Mouse (Mus musculus): ENCODE measurements at regions not wholly inside any gene's neighbourhood (a gene's known extent, or its start where the extent isn't known, plus 50 kb on each side); places are given as distances from the start of the nearest gene placed in this dataset.

DNA sequence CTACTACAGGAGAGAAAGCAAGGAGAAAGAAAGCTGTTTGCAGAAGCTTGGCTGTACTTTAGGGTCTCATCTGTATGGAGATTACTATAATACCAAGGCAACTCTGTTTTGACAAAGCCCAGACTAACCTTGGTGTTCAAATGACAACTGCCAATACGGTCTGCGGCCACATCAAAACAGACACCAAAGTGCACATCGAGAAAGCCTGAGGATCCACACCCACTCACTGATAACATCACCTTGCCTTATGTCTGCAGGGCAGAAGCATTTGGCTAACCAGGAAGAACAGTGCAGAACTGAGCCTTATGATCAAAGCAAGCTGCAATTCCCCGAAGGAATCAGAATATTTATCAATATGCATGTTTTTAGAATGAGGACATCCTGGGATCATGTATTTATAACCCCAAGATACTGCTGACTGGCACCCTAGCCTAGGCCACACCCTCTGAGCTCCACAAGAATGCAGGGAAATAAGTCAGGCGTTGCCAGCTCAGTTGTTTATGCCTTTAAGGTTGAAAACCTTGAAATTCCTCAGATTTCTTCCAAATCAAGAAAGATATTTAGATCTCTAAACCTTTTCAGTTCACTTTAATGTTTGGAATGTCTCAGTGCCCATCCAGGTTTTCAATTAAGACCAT is 154.9 kb upstream of the Agr3 start:
- Histone ChIP-seq H3K27ac (no peak overlapping the region), H3K9ac (no peak overlapping the region), H3K27me3 (replicated peaks) (no peaks in the 10 kb centered on the region), H3K4me1 (no peaks in the 10 kb centered on the region), H3K9me3 (no peaks in the 10 kb centered on the region), H3K4me2 (replicated peaks) (no peak overlapping the region), H3K4me3 (no peak overlapping the region), H3K36me3 (no peaks in the 10 kb centered on the region)
- no peak for ATAC-seq (ENCODE audit: low FRiP score, low read depth)
- 83% methylated on average over 5 of the region's 5 CpGs for WGBS

DNA sequence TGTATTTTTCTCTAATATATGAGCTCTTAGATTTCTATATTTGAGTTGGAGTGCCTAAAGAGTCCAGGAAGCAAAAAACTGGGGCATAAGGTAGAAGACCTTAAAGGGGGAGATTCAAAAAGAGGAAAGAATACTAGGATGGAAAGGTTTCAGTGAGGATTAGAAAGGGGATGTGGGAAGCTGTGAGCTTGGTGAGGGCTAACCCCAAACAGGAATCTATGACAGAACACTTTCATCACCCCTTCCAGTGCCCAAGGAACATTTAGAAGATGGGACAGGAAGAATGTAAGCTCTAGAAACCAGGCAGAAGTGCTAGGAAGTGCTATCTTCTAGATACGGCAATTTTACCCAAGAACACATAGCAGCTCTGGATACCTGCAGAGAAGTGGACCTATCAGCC is 166.5 kb upstream of the Agr3 start:
- H3K27me3 ChIP-seq (replicated peaks), result no peaks in the 10 kb centered on the region
- ATAC-seq (ENCODE audit: low FRiP score, low read depth), result no peak
- no peak overlapping the region for H3K4me2 ChIP-seq (replicated peaks)
- no peak overlapping the region for H3K9ac ChIP-seq
- no peaks in the 10 kb centered on the region for H3K36me3 ChIP-seq
- H3K4me3 ChIP-seq, result no peak overlapping the region
- no peak overlapping the region for H3K27ac ChIP-seq
- 91% methylated on average over 1 of the region's 1 CpGs for WGBS
- H3K4me1 ChIP-seq, result no peaks in the 10 kb centered on the region
- H3K9me3 ChIP-seq, result peaks cover under 1% of the 10 kb centered on the region; the same call in 1 of the 2 replicates

DNA sequence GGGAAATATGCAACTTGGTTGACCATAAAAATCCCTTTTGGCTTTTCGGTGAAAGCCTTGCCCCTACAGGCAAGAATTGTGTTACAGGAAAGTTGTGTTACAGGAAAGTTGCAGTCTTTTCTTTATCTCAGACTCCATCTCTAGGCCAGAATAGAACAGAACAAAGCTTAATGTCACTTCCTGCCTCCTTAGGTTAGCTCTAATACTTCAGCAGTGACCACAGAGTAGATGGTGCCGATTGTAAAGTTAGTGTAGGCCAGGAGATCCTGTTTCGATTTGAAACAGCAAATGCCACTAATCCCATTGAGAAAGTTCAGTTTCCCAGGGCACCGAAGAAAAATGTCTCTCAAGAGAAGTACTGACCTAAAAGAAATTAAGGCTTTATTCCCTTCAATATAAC is 170.3 kb upstream of the Agr3 start:
- WGBS, result 90% methylated on average over 4 of the region's 4 CpGs
- no peak overlapping the region for H3K4me2 ChIP-seq (replicated peaks)
- peaks cover 6% of the 10 kb centered on the region; the same call in 1 of the 2 replicates for H3K9me3 ChIP-seq
- no peaks in the 10 kb centered on the region for H3K4me1 ChIP-seq
- H3K4me3 ChIP-seq, result no peak overlapping the region
- no peaks in the 10 kb centered on the region for H3K27me3 ChIP-seq (replicated peaks)
- H3K27ac ChIP-seq, result no peak overlapping the region
- no peak for ATAC-seq (ENCODE audit: low FRiP score, low read depth)
- H3K9ac ChIP-seq, result no peak overlapping the region
- no peaks in the 10 kb centered on the region for H3K36me3 ChIP-seq

DNA sequence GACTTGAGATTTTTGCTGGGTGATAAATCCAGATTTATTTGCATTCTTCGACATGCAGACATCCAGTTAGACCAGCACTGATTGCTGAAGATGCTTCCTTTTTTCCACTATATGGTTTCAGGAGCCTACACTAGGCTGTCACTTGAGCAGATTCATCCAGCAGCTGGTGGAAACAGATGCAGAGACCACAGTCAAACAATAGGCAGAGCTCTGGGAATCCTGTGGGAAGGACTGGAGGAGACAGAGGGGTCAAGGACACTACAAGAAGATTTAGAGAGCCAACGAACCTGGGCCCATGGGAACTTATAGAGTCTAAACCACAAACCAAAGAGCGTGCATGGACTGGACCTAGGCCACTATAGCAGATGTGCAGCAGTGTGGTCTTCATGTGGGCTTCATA is 177.4 kb upstream of the Agr3 start:
- Histone ChIP-seq H3K36me3 (no peaks in the 10 kb centered on the region), H3K9me3 (no peaks in the 10 kb centered on the region), H3K4me1 (no peaks in the 10 kb centered on the region), H3K27ac (no peak overlapping the region), H3K9ac (no peak overlapping the region), H3K4me2 (replicated peaks) (no peak overlapping the region), H3K27me3 (replicated peaks) (no peaks in the 10 kb centered on the region), H3K4me3 (no peak overlapping the region)
- ATAC-seq (ENCODE audit: low FRiP score, low read depth), result no peak
- 83% methylated on average over 3 of the region's 3 CpGs for WGBS

DNA sequence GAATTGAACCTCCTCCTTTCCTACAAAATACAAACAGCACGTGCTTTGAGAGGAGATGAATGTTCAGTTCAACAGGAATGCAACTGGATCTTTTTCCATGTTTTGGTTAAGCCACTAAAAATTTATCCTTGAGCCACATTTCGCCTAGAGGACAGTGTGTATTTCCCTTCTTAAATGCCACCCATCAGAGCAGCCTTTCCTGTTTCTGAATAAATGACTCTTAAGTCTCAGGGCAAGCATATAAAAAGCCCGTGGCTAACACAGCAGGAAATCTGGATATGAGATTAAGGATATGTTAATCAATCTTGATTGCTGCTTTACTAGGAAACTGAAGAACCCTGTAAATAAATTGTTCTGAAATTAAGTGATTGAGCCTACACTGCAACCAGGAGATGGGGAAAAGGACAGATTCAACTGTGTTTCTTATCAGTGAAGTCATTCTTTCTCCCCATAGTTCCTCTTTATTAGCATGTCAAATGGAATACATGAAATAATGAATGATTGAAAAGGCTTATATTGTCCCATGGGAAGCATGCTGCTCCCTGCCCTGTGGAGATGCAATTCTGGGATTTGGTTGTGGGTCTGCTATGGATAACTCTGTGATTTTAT is 178.6 kb upstream of the Agr3 start:
- Histone ChIP-seq H3K9ac (no peak overlapping the region), H3K4me1 (no peaks in the 10 kb centered on the region), H3K27ac (no peak overlapping the region), H3K4me3 (no peak overlapping the region), H3K27me3 (replicated peaks) (no peaks in the 10 kb centered on the region), H3K9me3 (no peaks in the 10 kb centered on the region), H3K36me3 (no peaks in the 10 kb centered on the region), H3K4me2 (replicated peaks) (no peak overlapping the region)
- no peak for ATAC-seq (ENCODE audit: low FRiP score, low read depth)
- WGBS, result 58% methylated on average over 3 of the region's 3 CpGs

- WGBS, result 62% methylated on average over 1 of the region's 1 CpGs
- no peaks in the 10 kb centered on the region for H3K9me3 ChIP-seq
- H3K27ac ChIP-seq, result no peak overlapping the region
- H3K9ac ChIP-seq, result no peak overlapping the region
- ATAC-seq (ENCODE audit: low FRiP score, low read depth), result no peak
- H3K4me2 ChIP-seq (replicated peaks), result no peak overlapping the region
- no peak overlapping the region for H3K4me3 ChIP-seq
- no peaks in the 10 kb centered on the region for H3K36me3 ChIP-seq
- H3K27me3 ChIP-seq (replicated peaks), result no peaks in the 10 kb centered on the region
- H3K4me1 ChIP-seq, result no peaks in the 10 kb centered on the region
Measured at GRCm38 (mm10) chr12:35742729-35743128, 182.7 kb upstream of the Agr3 start.

DNA sequence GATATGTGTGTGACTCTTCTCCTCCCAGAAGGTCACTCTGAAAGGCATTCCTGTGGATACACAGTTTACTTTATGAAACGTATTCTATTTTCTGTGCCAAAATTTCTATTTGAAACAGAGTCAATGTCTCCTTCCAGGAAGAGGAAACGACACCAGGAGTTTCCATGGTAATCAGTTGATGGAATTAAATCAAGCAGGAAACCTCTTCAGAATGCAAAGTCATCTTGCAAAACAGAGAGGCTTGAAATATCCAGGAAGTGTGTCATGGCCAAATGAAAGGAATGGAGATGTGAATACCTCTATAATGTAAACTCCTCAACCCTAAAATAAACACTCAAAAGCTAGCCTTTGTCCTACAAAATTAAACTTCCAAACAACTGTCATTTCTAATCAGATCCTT is 189.0 kb upstream of the Agr3 start:
- H3K9ac ChIP-seq, result no peak overlapping the region
- H3K27me3 ChIP-seq (replicated peaks), result no peaks in the 10 kb centered on the region
- H3K36me3 ChIP-seq, result no peaks in the 10 kb centered on the region
- no peak overlapping the region for H3K4me2 ChIP-seq (replicated peaks)
- ATAC-seq (ENCODE audit: low FRiP score, low read depth), result no peak
- no peaks in the 10 kb centered on the region for H3K9me3 ChIP-seq
- 73% methylated on average over 2 of the region's 2 CpGs for WGBS
- H3K4me1 ChIP-seq, result no peaks in the 10 kb centered on the region
- no peak overlapping the region for H3K27ac ChIP-seq
- no peak overlapping the region for H3K4me3 ChIP-seq

DNA sequence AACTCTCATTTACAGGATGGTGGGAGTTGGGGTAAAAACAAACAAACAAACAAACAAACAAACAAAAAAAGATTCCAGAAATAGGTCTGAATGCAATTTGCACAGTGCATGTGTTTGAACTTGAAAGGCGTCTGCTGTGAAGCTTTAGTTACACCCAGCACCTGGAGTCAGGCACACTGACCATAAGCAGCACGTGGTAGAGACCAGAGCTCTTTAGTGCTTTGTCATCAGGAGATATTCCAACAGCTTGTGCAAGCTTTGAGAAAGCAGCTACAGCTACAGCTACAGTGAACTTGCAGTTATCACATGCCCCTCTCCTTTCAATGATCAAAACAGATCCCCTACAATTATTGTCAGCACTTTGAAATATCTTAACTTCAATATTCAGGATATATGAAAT is 190.4 kb upstream of the Agr3 start:
- Histone ChIP-seq H3K36me3 (no peaks in the 10 kb centered on the region), H3K4me3 (no peak overlapping the region), H3K9me3 (no peaks in the 10 kb centered on the region), H3K9ac (no peak overlapping the region), H3K27ac (no peak overlapping the region), H3K4me1 (no peaks in the 10 kb centered on the region), H3K4me2 (replicated peaks) (no peak overlapping the region), H3K27me3 (replicated peaks) (no peaks in the 10 kb centered on the region)
- no peak for ATAC-seq (ENCODE audit: low FRiP score, low read depth)
- 69% methylated on average over 2 of the region's 2 CpGs for WGBS

DNA sequence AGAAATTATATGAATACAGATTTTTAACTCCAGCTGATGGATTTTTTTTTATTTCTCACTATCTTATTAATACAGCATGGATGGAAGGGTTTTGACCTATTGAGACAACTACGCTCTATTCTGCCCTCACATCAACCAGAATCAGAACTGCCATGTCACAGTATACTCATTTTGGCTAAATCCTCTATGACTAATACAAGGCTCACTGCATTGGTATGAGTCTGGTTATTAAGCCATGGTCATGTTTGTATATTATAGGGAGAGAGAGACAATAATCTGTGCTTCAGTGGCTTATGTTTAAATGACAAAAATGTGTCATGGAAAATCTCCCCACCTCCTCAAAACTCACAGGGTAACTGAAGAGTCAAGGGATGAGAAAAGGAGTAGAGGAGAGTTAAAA is 191.0 kb upstream of the Agr3 start:
- Histone ChIP-seq H3K4me3 (no peak overlapping the region), H3K27ac (no peak overlapping the region), H3K9ac (no peak overlapping the region), H3K9me3 (no peaks in the 10 kb centered on the region), H3K4me1 (no peaks in the 10 kb centered on the region), H3K4me2 (replicated peaks) (no peak overlapping the region), H3K36me3 (no peaks in the 10 kb centered on the region), H3K27me3 (replicated peaks) (no peaks in the 10 kb centered on the region)
- no peak for ATAC-seq (ENCODE audit: low FRiP score, low read depth)
- WGBS, result 85% methylated on average over 1 of the region's 1 CpGs

DNA sequence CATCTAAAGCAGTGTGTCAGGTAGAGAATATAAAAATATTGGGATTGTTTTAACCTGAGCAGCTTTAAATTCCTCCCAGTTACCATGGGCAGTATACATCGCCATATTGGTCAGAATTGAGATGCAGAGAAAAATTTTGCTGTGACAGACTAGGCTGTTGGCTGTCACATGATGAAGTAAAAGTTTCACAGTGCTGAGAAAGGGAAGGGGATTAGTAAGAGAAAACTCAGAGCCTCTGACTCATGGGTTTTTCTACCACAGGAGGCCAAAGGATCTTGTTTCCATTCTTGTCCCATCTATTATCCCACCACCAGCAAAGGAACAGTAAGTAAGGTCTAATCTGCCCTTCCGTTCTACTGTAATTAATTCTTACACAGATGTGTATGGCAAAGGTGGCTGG is 191.8 kb upstream of the Agr3 start:
- no peak for ATAC-seq (ENCODE audit: low FRiP score, low read depth)
- Histone ChIP-seq H3K27me3 (replicated peaks) (no peaks in the 10 kb centered on the region), H3K9ac (no peak overlapping the region), H3K4me2 (replicated peaks) (no peak overlapping the region), H3K4me3 (no peak overlapping the region), H3K36me3 (no peaks in the 10 kb centered on the region), H3K27ac (no peak overlapping the region), H3K9me3 (no peaks in the 10 kb centered on the region), H3K4me1 (no peaks in the 10 kb centered on the region)
- 92% methylated on average over 2 of the region's 2 CpGs for WGBS

- Histone ChIP-seq H3K4me1 (no peaks in the 10 kb centered on the region), H3K9me3 (no peaks in the 10 kb centered on the region), H3K27ac (no peak overlapping the region), H3K4me2 (replicated peaks) (no peak overlapping the region), H3K36me3 (no peaks in the 10 kb centered on the region), H3K27me3 (replicated peaks) (no peaks in the 10 kb centered on the region), H3K9ac (no peak overlapping the region), H3K4me3 (no peak overlapping the region)
- no peak for ATAC-seq (ENCODE audit: low FRiP score, low read depth)
- WGBS, result 80% methylated on average over 1 of the region's 1 CpGs
Measured at GRCm38 (mm10) chr12:35725910-35726309, 191.1 kb upstream of the Ahr start.

- Histone ChIP-seq H3K4me1 (no peaks in the 10 kb centered on the region), H3K4me3 (no peak overlapping the region), H3K9ac (no peak overlapping the region), H3K36me3 (no peaks in the 10 kb centered on the region), H3K27ac (no peak overlapping the region), H3K4me2 (replicated peaks) (no peak overlapping the region), H3K9me3 (no peaks in the 10 kb centered on the region), H3K27me3 (replicated peaks) (no peaks in the 10 kb centered on the region)
- WGBS, result 91% methylated on average over 4 of the region's 4 CpGs
- no peak for ATAC-seq (ENCODE audit: low FRiP score, low read depth)
Measured at GRCm38 (mm10) chr12:35724132-35724531, 189.3 kb upstream of the Ahr start.

DNA sequence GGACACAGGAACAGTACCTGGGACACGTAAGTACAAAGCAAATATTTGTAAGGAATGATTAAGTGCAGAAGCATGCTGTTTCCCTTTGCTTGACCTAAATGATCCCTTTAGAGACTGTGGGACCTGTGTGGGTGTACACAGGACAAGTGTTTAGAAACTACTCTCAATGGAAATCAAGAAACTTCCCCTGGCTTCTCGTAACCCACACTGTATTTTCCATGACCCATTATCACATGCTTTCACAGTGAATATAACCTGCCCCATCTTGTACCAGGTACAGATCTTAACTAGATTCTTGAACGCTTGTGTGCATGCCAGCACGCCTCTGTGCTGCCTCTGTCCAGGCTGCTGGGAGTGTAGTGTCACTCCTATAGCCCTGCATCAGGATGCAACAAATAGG is 177.8 kb upstream of the Ahr start:
- Histone ChIP-seq H3K4me1 (no peaks in the 10 kb centered on the region), H3K4me2 (replicated peaks) (no peak overlapping the region), H3K36me3 (no peaks in the 10 kb centered on the region), H3K27ac (no peak overlapping the region), H3K4me3 (no peak overlapping the region), H3K9ac (no peak overlapping the region), H3K27me3 (replicated peaks) (no peaks in the 10 kb centered on the region), H3K9me3 (no peaks in the 10 kb centered on the region)
- ATAC-seq (ENCODE audit: low FRiP score, low read depth), result no peak
- WGBS, result 88% methylated on average over 4 of the region's 4 CpGs

All from neural tube, embryonic 12.5 days (tissue).